Mouse (Mus musculus): Measurements from ENCODE around the gene Thop1.
A peak's percentile ranks its signal among the peaks of the same experiment; 100 is the strongest.

Thop1 gene

DNA sequence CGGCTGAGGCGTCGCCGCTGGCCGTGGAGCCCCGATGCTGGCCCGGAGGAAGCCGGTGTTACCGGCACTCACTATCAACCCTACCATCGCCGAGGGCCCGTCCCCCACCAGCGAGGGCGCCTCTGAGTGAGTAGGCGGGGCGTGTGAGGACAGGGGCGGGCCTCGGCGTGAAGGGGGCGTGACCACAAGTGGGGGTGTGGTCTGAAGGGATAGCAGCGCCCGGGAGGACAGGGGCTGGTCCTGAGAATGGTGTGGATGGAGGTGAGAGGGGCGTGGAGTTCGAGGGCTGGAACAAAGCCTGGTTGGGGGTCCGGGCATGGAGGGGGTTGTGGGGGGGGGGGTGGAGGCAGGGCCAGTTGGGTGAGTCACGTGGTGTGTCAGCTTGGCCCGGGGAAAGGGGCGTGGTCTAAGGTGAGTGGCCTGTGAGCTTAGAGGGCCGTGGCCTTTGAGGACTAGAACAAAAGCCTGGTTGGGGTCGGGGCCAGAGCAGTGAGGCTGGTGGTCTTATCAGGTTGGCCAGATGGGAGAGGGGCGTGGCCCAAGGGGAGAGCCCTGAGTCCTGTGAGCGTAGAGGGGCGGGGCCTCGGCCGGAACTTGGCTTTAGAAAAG lies 36.4 kb downstream of the Thop1 start:
- peak; percentile 80 for DNase-seq (ENCODE audit: low spot score)

- DNase-seq (ENCODE audit: low spot score): no peak
Observed at GRCm38 (mm10) chr10:81112946-81113345, 43.1 kb downstream of the Thop1 start.

GRCm38 (mm10) chr10:81119625-81120024 lies 49.8 kb downstream of the Thop1 start:
- DNase-seq (ENCODE audit: low spot score): no peak

GRCm38 (mm10) chr10:81120650-81121049 lies 50.8 kb downstream of the Thop1 start:
- DNase-seq (ENCODE audit: low spot score): no peak

DNA sequence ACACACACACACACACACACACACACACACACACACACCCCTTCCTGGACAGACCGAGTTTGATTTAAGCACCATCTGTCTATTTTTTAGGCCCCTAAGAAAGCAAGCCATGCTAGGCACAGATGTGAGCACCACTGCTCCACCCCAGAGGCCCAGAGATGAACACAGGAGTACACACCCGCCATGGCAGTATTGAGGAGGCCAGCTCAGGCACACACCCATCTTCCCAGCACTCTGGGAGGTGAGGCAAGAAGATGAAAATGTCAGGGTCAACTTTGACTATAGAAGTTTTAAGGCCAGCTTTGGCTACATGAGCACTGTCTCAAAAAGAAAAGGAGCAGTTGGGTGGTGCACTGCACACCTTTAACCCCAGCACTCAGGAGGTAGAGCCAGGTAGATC lies 53.1 kb downstream of the Thop1 start:
- DNase-seq (ENCODE audit: low spot score): no peak

- no peak for DNase-seq (ENCODE audit: low spot score)
Observed at GRCm38 (mm10) chr10:81123500-81123899, 53.7 kb downstream of the Thop1 start.

Data from left cerebral cortex, adult 11 months (tissue).